Mouse (Mus musculus): Measurements from ENCODE around the gene Plekhs1. TPM values are rescaled to one million over a fixed set of nuclear protein-coding genes. Genes with fewer than 3 reads are reported as not detected.

The Plekhs1 gene
- polyA plus RNA-seq, 1 experiment from 2014 or later = 0.39 TPM

- no peak overlapping the region for H3K27ac ChIP-seq
- no peak overlapping the region for H3K4me2 ChIP-seq
- H3K4me1 ChIP-seq = no peaks in the 10 kb centered on the region
- no peaks in the 10 kb centered on the region for H3K9me3 ChIP-seq
- H3K36me3 ChIP-seq (replicated peaks) = no peaks in the 10 kb centered on the region
- ATAC-seq (replicated peaks) = no peak
- H3K9ac ChIP-seq = no peak overlapping the region
- no peak overlapping the region for H3K4me3 ChIP-seq
- WGBS = 84% methylated on average over 7 of the region's 7 CpGs
- no peaks in the 10 kb centered on the region for H3K27me3 ChIP-seq (replicated peaks)
Observed at GRCm38 (mm10) chr19:56438357-56439071, 22.9 kb upstream of the Plekhs1 start.

GRCm38 (mm10) chr19:56439072-56439434, 22.4 kb upstream of the Plekhs1 start:
- H3K9me3 ChIP-seq = no peaks in the 10 kb centered on the region
- H3K4me1 ChIP-seq = no peaks in the 10 kb centered on the region
- H3K4me3 ChIP-seq = no peak overlapping the region
- no peaks in the 10 kb centered on the region for H3K27me3 ChIP-seq (replicated peaks)
- no peak overlapping the region for H3K9ac ChIP-seq
- no peaks in the 10 kb centered on the region for H3K36me3 ChIP-seq (replicated peaks)
- ATAC-seq (replicated peaks) = no peak
- no peak overlapping the region for H3K4me2 ChIP-seq
- WGBS = 90% methylated on average over 6 of the region's 6 CpGs
- no peak overlapping the region for H3K27ac ChIP-seq

DNA sequence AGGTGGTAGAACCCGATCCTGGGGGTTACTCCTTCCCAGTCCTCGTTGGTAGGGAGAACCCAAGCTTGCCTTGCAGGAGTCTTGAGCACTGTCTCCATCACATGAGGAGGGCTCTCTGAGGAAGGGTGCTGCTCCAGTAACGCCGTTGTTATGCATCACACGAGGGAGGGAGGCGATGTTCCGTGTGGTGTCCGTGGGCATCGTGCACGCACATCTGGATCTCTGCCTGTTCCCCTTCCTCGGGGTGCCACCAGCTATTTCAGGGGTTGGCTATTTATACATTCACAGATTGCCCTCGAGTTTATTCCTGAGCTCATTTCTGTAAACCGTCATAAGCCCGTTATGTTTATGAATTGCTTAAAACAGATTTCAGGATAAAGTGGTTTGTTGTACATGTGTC, 18.0 kb upstream of the Plekhs1 start:
- Histone ChIP-seq H3K4me2 (no peak overlapping the region), H3K27ac (no peak overlapping the region), H3K4me3 (no peak overlapping the region), H3K9ac (no peak overlapping the region), H3K4me1 (no peaks in the 10 kb centered on the region), H3K27me3 (replicated peaks) (no peaks in the 10 kb centered on the region), H3K9me3 (no peaks in the 10 kb centered on the region), H3K36me3 (replicated peaks) (no peaks in the 10 kb centered on the region)
- 85% methylated on average over 14 of the region's 14 CpGs for WGBS
- no peak for ATAC-seq (replicated peaks)

DNA sequence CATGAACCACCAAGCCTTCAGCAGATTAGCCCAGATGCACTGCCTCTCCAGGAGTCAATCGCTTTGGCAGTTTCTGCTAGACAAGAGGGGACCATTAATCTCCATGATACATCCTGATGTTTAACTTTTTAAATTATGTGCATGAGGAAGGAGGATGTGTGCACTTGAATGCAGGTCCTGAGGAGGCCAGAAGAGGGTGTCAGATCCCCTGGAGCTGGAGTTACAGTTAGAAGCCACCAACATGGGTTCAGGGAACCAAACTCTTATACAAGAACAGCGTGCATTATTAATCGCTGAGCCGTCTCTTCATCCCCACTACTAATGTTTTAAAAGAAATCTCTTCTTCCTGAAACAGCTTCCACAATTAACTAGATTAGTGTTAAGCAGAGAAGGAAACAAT, 12.7 kb upstream of the Plekhs1 start:
- H3K36me3 ChIP-seq (replicated peaks) = no peaks in the 10 kb centered on the region
- no peak overlapping the region for H3K4me2 ChIP-seq
- ATAC-seq (replicated peaks) = no peak
- no peak overlapping the region for H3K9ac ChIP-seq
- H3K27me3 ChIP-seq (replicated peaks) = no peaks in the 10 kb centered on the region
- 95% methylated on average over 4 of the region's 4 CpGs for WGBS
- no peak overlapping the region for H3K4me3 ChIP-seq
- H3K4me1 ChIP-seq = no peaks in the 10 kb centered on the region
- no peak overlapping the region for H3K27ac ChIP-seq
- H3K9me3 ChIP-seq = no peaks in the 10 kb centered on the region

DNA sequence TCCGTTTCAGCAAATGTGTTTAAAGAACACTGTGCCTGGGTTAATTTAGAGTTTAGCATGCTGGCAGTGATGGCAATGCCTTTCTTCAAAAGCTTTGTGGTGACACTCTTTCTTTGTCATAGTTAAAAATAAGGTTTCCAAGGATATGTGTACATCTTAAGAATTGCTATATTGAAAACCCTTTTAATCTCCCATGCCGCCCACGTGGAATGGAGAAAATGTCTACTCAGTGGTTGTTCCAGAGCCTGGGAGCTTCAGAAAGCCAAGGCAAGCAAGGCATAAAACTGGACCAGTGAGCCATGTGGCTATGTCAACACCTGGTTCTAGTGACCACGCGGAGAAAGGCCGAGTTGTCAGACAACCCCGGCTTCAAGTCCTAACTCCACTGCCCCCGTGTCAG, 11.9 kb upstream of the Plekhs1 start:
- H3K36me3 ChIP-seq (replicated peaks) = no peaks in the 10 kb centered on the region
- H3K4me3 ChIP-seq = no peak overlapping the region
- no peak for ATAC-seq (replicated peaks)
- H3K4me1 ChIP-seq = no peaks in the 10 kb centered on the region
- no peak overlapping the region for H3K27ac ChIP-seq
- no peaks in the 10 kb centered on the region for H3K9me3 ChIP-seq
- WGBS = 91% methylated on average over 8 of the region's 8 CpGs
- H3K9ac ChIP-seq = no peak overlapping the region
- no peak overlapping the region for H3K4me2 ChIP-seq
- no peaks in the 10 kb centered on the region for H3K27me3 ChIP-seq (replicated peaks)

GRCm38 (mm10) chr19:56450892-56451291, 10.5 kb upstream of the Plekhs1 start:
- WGBS = 87% methylated on average over 5 of the region's 5 CpGs
- no peak overlapping the region for H3K9ac ChIP-seq
- H3K4me2 ChIP-seq = no peak overlapping the region
- no peaks in the 10 kb centered on the region for H3K4me1 ChIP-seq
- no peaks in the 10 kb centered on the region for H3K36me3 ChIP-seq (replicated peaks)
- H3K27ac ChIP-seq = no peak overlapping the region
- no peaks in the 10 kb centered on the region for H3K27me3 ChIP-seq (replicated peaks)
- H3K4me3 ChIP-seq = no peak overlapping the region
- H3K9me3 ChIP-seq = no peaks in the 10 kb centered on the region
- no peak for ATAC-seq (replicated peaks)

- no peak for ATAC-seq (replicated peaks)
- H3K36me3 ChIP-seq (replicated peaks) = no peaks in the 10 kb centered on the region
- 76% methylated on average over 4 of the region's 4 CpGs for WGBS
Observed at GRCm38 (mm10) chr19:56451867-56452266, 9.6 kb upstream of the Plekhs1 start.

DNA sequence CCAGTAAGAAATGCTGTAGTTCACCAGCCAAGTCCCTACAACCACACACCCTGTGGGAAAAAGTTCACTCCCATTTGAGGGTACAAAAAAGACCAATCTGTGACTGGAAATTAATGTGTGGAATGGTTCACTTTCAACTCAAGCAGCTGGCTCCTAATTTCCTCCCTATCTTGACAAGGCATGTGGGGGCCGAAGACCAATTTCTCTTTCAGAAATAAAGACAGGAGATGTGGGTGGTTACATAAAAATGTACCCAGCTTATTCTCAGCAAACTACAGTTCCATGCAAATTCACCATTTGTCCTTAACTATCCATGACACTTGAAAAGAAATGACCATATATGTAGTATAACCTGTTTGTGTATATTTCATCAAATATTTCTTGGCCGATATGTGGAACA, 9.0 kb upstream of the Plekhs1 start:
- Histone ChIP-seq H3K4me1 (no peaks in the 10 kb centered on the region), H3K9ac (no peak overlapping the region), H3K27ac (no peak overlapping the region), H3K36me3 (replicated peaks) (no peaks in the 10 kb centered on the region), H3K27me3 (replicated peaks) (no peaks in the 10 kb centered on the region), H3K9me3 (no peaks in the 10 kb centered on the region), H3K4me2 (no peak overlapping the region), H3K4me3 (no peak overlapping the region)
- 94% methylated on average over 2 of the region's 2 CpGs for WGBS
- ATAC-seq (replicated peaks) = no peak

More at GRCm38 (mm10) chr19:56451867-56452266, 9.6 kb upstream of the Plekhs1 start:
- Histone ChIP-seq H3K9me3 (no peaks in the 10 kb centered on the region), H3K4me1 (no peaks in the 10 kb centered on the region), H3K9ac (no peak overlapping the region), H3K27ac (no peak overlapping the region), H3K4me2 (no peak overlapping the region), H3K4me3 (no peak overlapping the region), H3K27me3 (replicated peaks) (no peaks in the 10 kb centered on the region)

DNA sequence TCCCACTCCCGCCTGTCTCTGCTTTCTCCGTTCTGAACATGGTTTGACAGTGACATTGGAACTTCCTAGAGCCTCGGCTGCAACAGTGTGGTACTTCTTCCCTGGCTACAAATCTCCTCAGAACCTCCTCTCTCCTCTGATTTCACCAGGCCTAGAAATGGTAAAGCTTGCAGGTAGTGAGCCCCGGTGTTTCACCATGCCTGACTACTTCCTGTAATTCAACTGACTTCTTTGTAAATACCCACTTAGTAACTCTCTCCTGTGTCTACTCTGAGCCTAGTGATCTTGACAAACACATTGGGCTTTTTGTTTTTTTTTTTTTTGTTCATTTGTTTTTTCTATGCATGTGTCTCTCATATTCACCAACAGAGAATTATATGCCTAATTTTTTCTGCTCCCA, 6.6 kb upstream of the Plekhs1 start:
- no peak overlapping the region for H3K9ac ChIP-seq
- 81% methylated on average over 4 of the region's 4 CpGs for WGBS
- no peak for ATAC-seq (replicated peaks)

DNA sequence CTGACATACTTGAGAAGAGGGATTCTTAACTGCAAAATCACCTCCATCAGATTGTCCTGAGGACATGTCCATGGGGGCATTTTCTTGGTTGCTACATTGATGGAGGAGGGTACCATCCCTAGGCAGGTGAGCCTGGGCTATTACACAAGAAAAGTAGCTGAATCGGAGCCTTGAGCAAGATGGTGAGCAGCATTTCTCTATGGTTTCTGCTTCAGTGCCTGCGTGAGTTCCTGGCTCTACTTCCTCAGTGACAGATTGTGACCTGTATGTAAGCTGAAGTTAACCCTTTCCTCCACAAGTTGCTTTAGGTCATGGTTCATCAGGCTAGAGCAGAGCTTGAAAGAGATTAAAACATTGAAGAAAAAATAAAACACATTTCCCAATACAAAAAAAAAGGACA, 6.1 kb upstream of the Plekhs1 start:
- H3K27ac ChIP-seq = no peak overlapping the region
- WGBS = 27% methylated on average over 2 of the region's 2 CpGs

More for the DNA sequence above, 6.6 kb upstream of the Plekhs1 start:
- Histone ChIP-seq H3K36me3 (replicated peaks) (no peaks in the 10 kb centered on the region), H3K9me3 (no peaks in the 10 kb centered on the region), H3K4me3 (no peak overlapping the region), H3K27me3 (replicated peaks) (no peaks in the 10 kb centered on the region), H3K4me1 (no peaks in the 10 kb centered on the region), H3K27ac (no peak overlapping the region), H3K4me2 (no peak overlapping the region)

DNA sequence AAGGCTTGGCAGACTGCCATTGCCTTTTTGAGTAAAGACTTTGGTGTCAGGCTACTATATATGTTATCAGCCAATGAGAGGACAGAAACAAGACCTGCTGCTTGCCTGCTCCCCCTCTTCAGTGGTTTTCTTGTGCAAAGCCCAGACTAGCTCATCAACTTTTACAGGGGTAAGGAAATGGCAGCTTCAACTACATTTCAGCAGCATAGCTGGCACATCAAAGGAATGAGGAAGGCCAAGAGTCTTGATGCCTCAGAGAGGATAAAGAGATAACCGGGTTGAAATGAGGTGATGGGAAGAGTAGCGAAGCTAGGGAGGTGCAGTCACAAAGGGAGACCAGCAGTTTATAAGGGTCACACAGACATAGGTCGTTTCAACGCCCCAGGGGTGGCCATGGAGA, 3.9 kb upstream of the Plekhs1 start:
- Histone ChIP-seq H3K9ac (no peak overlapping the region), H3K4me2 (no peak overlapping the region), H3K4me1 (no peaks in the 10 kb centered on the region), H3K27ac (no peak overlapping the region), H3K4me3 (no peak overlapping the region), H3K36me3 (replicated peaks) (no peaks in the 10 kb centered on the region), H3K27me3 (replicated peaks) (no peaks in the 10 kb centered on the region), H3K9me3 (no peaks in the 10 kb centered on the region)
- ATAC-seq (replicated peaks) = no peak
- 87% methylated on average over 4 of the region's 4 CpGs for WGBS

More for the DNA sequence above, 6.1 kb upstream of the Plekhs1 start:
- Histone ChIP-seq H3K4me1 (no peaks in the 10 kb centered on the region), H3K4me3 (no peak overlapping the region), H3K27me3 (replicated peaks) (no peaks in the 10 kb centered on the region), H3K36me3 (replicated peaks) (no peaks in the 10 kb centered on the region), H3K9ac (no peak overlapping the region), H3K4me2 (no peak overlapping the region), H3K9me3 (no peaks in the 10 kb centered on the region)
- no peak for ATAC-seq (replicated peaks)

- H3K9me3 ChIP-seq = no peaks in the 10 kb centered on the region
- H3K27ac ChIP-seq = no peak overlapping the region
- H3K4me3 ChIP-seq = no peak overlapping the region
- no peaks in the 10 kb centered on the region for H3K36me3 ChIP-seq (replicated peaks)
- ATAC-seq (replicated peaks) = no peak
- H3K9ac ChIP-seq = no peak overlapping the region
- H3K27me3 ChIP-seq (replicated peaks) = no peaks in the 10 kb centered on the region
- 83% methylated on average over 10 of the region's 10 CpGs for WGBS
- no peaks in the 10 kb centered on the region for H3K4me1 ChIP-seq
- H3K4me2 ChIP-seq = no peak overlapping the region
Observed at GRCm38 (mm10) chr19:56459154-56460050, 2.0 kb upstream of the Plekhs1 start.

GRCm38 (mm10) chr19:56460241-56460640, 1.2 kb upstream of the Plekhs1 start:
- H3K4me1 ChIP-seq = no peaks in the 10 kb centered on the region
- no peaks in the 10 kb centered on the region for H3K9me3 ChIP-seq
- no peaks in the 10 kb centered on the region for H3K36me3 ChIP-seq (replicated peaks)
- WGBS = 85% methylated on average over 2 of the region's 2 CpGs
- no peak overlapping the region for H3K4me3 ChIP-seq
- no peak overlapping the region for H3K27ac ChIP-seq
- H3K9ac ChIP-seq = no peak overlapping the region
- no peak overlapping the region for H3K4me2 ChIP-seq
- no peak for ATAC-seq (replicated peaks)
- H3K27me3 ChIP-seq (replicated peaks) = no peaks in the 10 kb centered on the region

All from midbrain, embryonic 15.5 days (tissue).